Mouse (Mus musculus): ENCODE results near the gene Cntd1. TPM values are rescaled to one million over a fixed set of nuclear protein-coding genes. Genes with fewer than 3 reads are reported as not detected.

Cntd1 gene
- polyA plus RNA-seq, 1 experiment from 2014 or later = 1.7 TPM

Other genes with a start within 250 kb of the Cntd1 start
- gene Naglu, start 209.0 kb upstream of the Cntd1 start, polyA plus RNA-seq (2015; fragmentation: Nextera tagmentation; extraction: Ambion mirVana) = 20.4 and 22.5 TPM in 2 replicates
- gene Hsd17b1, start 200.6 kb upstream of the Cntd1 start, polyA plus RNA-seq (2015; fragmentation: Nextera tagmentation; extraction: Ambion mirVana) = 0.11 and 0.15 TPM in 2 replicates
- gene Coasy, start 196.4 kb upstream of the Cntd1 start, polyA plus RNA-seq (2015; fragmentation: Nextera tagmentation; extraction: Ambion mirVana) = 42.8 and 43.2 TPM in 2 replicates
- 43.4 and 54.1 TPM in 2 replicates for gene Mlx, start 191.7 kb upstream of the Cntd1 start, polyA plus RNA-seq (2015; fragmentation: Nextera tagmentation; extraction: Ambion mirVana)
- gene Psmc3ip, start 183.6 kb upstream of the Cntd1 start, polyA plus RNA-seq (2015; fragmentation: Nextera tagmentation; extraction: Ambion mirVana) = 35.1 and 37.5 TPM in 2 replicates
- 21.8 and 22.1 TPM in 2 replicates for gene Retreg3, start 159.1 kb upstream of the Cntd1 start, polyA plus RNA-seq (2015; fragmentation: Nextera tagmentation; extraction: Ambion mirVana)
- gene Tubg1, start 159.1 kb upstream of the Cntd1 start, polyA plus RNA-seq (2015; fragmentation: Nextera tagmentation; extraction: Ambion mirVana) = 89.6 and 90.6 TPM in 2 replicates
- gene Tubg2, start 123.1 kb upstream of the Cntd1 start, polyA plus RNA-seq (2015; fragmentation: Nextera tagmentation; extraction: Ambion mirVana) = 3.5 and 3.6 TPM in 2 replicates
- 1.1 and 1.4 TPM in 2 replicates for gene Cntnap1, start 108.5 kb upstream of the Cntd1 start, polyA plus RNA-seq (2015; fragmentation: Nextera tagmentation; extraction: Ambion mirVana)
- 19.8 and 19.9 TPM in 2 replicates for gene Plekhh3, start 107.7 kb upstream of the Cntd1 start, polyA plus RNA-seq (2015; fragmentation: Nextera tagmentation; extraction: Ambion mirVana)
- gene Ccr10, start 103.6 kb upstream of the Cntd1 start, polyA plus RNA-seq (2015; fragmentation: Nextera tagmentation; extraction: Ambion mirVana) = 0.24 and 0.55 TPM in 2 replicates
- gene Ezh1, start 52.5 kb upstream of the Cntd1 start, polyA plus RNA-seq (2015; fragmentation: Nextera tagmentation; extraction: Ambion mirVana) = 16.2 and 19.2 TPM in 2 replicates
- gene Ramp2, start 33.0 kb upstream of the Cntd1 start, polyA plus RNA-seq (2015; fragmentation: Nextera tagmentation; extraction: Ambion mirVana) = 264 and 286 TPM in 2 replicates
- 127 and 128 TPM in 2 replicates for gene Vps25, start 25.3 kb upstream of the Cntd1 start, polyA plus RNA-seq (2015; fragmentation: Nextera tagmentation; extraction: Ambion mirVana)
- gene Wnk4, start 18.4 kb upstream of the Cntd1 start, polyA plus RNA-seq (2015; fragmentation: Nextera tagmentation; extraction: Ambion mirVana) = 3.7 and 5.0 TPM in 2 replicates
- 189 and 194 TPM in 2 replicates for gene Coa3, start 102 bp downstream of the Cntd1 start, polyA plus RNA-seq (2015; fragmentation: Nextera tagmentation; extraction: Ambion mirVana)
- gene Becn1, start 23.3 kb downstream of the Cntd1 start, polyA plus RNA-seq (2015; fragmentation: Nextera tagmentation; extraction: Ambion mirVana) = 146 and 165 TPM in 2 replicates
- 130 and 133 TPM in 2 replicates for gene Psme3, start 37.2 kb downstream of the Cntd1 start, polyA plus RNA-seq (2015; fragmentation: Nextera tagmentation; extraction: Ambion mirVana)
- gene Aoc2, start 46.1 kb downstream of the Cntd1 start, polyA plus RNA-seq (2015; fragmentation: Nextera tagmentation; extraction: Ambion mirVana) = 0.81 and 1.2 TPM in 2 replicates
- 1.3 and 1.4 TPM in 2 replicates for gene Aoc3, start 51.6 kb downstream of the Cntd1 start, polyA plus RNA-seq (2015; fragmentation: Nextera tagmentation; extraction: Ambion mirVana)
- not detected in 2 replicates for gene G6pc, start 88.5 kb downstream of the Cntd1 start, polyA plus RNA-seq (2015; fragmentation: Nextera tagmentation; extraction: Ambion mirVana)
- 78.8 and 83.3 TPM in 2 replicates for gene Aarsd1, start 138.6 kb downstream of the Cntd1 start, polyA plus RNA-seq (2015; fragmentation: Nextera tagmentation; extraction: Ambion mirVana)
- 8.1 and 12.7 TPM in 2 replicates for gene Gm27029, start 145.8 kb downstream of the Cntd1 start, polyA plus RNA-seq (2015; fragmentation: Nextera tagmentation; extraction: Ambion mirVana)
- gene Rundc1, start 146.1 kb downstream of the Cntd1 start, polyA plus RNA-seq (2015; fragmentation: Nextera tagmentation; extraction: Ambion mirVana) = 20.8 and 21.3 TPM in 2 replicates
- gene Ptges3l, start 146.3 kb downstream of the Cntd1 start, polyA plus RNA-seq (2015; fragmentation: Nextera tagmentation; extraction: Ambion mirVana) = 12.8 and 13.4 TPM in 2 replicates
- 299 and 334 TPM in 2 replicates for gene Rpl27, start 163.3 kb downstream of the Cntd1 start, polyA plus RNA-seq (2015; fragmentation: Nextera tagmentation; extraction: Ambion mirVana)
- gene Ifi35, start 169.4 kb downstream of the Cntd1 start, polyA plus RNA-seq (2015; fragmentation: Nextera tagmentation; extraction: Ambion mirVana) = 22.4 and 24.0 TPM in 2 replicates
- 7.9 and 8.5 TPM in 2 replicates for gene Rnd2, start 186.0 kb downstream of the Cntd1 start, polyA plus RNA-seq (2015; fragmentation: Nextera tagmentation; extraction: Ambion mirVana)
- 47.4 and 50.3 TPM in 2 replicates for gene Vat1, start 187.2 kb downstream of the Cntd1 start, polyA plus RNA-seq (2015; fragmentation: Nextera tagmentation; extraction: Ambion mirVana)

Measured in lung, embryonic 15.5 days (tissue).